Mouse (Mus musculus) thymus, adult 2 months (tissue): ENCODE measurements around the gene Rbbp9.

Source experiments
- CTCF ChIP-seq: fragments of 200-500 bp; IDR thresholded peaks from 2 replicates; pipeline ENCODE4 v1.5.1; 2012; ENCODE audit warnings: mild to moderate bottlenecking, control low read depth, low read length, moderate library complexity, borderline replicate concordance; ENCODE audit not compliant: control insufficient read depth, poor library complexity, insufficient read depth; ENCODE audit errors: extremely low read depth
- POLR2A ChIP-seq: fragments of 200-500 bp; IDR thresholded peaks from 2 replicates; pipeline ENCODE4 v1.6.1; 2012; ENCODE audit warnings: mild to moderate bottlenecking, low read length, control low read depth, moderate library complexity; ENCODE audit not compliant: control insufficient read depth, poor library complexity, insufficient read depth; ENCODE audit errors: extremely low read depth

- TF ChIP-seq CTCF = no peak
- TF ChIP-seq POLR2A = peak; percentile 33; the same call in 1 of the 2 replicates
Observed at GRCm38 (mm10) chr2:144526981-144527820, 23.5 kb downstream of the Rbbp9 start, which contains the start of the genes Dzank1 and Polr3f.
